Mouse (Mus musculus): ENCODE results near the gene Foxo6.

DNA sequence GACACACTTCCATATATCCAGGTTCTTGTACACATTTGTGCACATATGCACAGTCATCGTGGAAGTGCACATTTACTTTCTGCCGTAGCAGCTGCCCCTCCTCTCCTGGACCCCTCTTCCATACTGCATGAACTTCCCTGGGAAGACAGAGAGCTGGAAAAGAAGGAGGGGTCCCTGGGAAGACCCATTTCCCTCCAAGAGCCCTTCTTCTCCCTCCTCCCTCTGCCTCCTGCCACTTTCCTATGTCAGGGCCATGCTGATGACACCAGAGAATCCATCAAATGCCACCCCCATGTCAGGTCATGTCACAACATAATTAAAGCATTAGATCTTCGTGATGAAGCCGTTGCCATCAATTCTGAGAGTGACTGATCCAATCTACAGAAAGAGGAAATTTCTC is 38.6 kb upstream of the Foxo6 start:
- TF ChIP-seq CTCF (IDR thresholded peaks at IDR 0.05; ENCODE audit: control insufficient read depth, insufficient read depth, insufficient replicate concordance, low read depth, low read length) (no peak), POLR2A (IDR thresholded peaks at IDR 0.05; ENCODE audit: control insufficient read depth, low read depth, low read length) (no peak)

Data from testis, adult 2 months (tissue).